Mouse (Mus musculus) mesoderm, embryonic 11.5 days (tissue): ENCODE measurements around the gene Scd4.
A peak's percentile ranks its signal among the peaks of the same experiment; 100 is the strongest.
"Not testable (repeated sequence)": the region's sequence is repeated elsewhere in the genome, so short reads cannot be mapped to it uniquely, and the experiment has no call there.

Experiments
- DNase-seq: peaks from one replicate; pipeline ENCODE4 v3.0.0-alpha.2; 2012; ENCODE audit warnings: low read depth, low spot score

The Scd4 gene

GRCm38 (mm10) chr19:44316752-44317315, 16.1 kb upstream of the Scd4 start:
- no peak for DNase-seq

- no peak for DNase-seq
These were observed 15.5 kb upstream of the Scd4 start for GRCm38 (mm10) chr19:44317391-44317790.

- DNase-seq, result no peak
These were observed 14.3 kb upstream of the Scd4 start for GRCm38 (mm10) chr19:44318545-44318944.

- DNase-seq, result no peak
These were observed 12.6 kb upstream of the Scd4 start for GRCm38 (mm10) chr19:44320316-44320715.

GRCm38 (mm10) chr19:44321201-44321600, 11.7 kb upstream of the Scd4 start:
- no peak for DNase-seq

- no peak for DNase-seq
These were observed 11.3 kb upstream of the Scd4 start for GRCm38 (mm10) chr19:44321631-44322030.

- DNase-seq, result no peak
These were observed 3.3 kb upstream of the Scd4 start for GRCm38 (mm10) chr19:44329566-44329965.

- not testable (repeated sequence) for DNase-seq
These were observed 1.8 kb upstream of the Scd4 start for GRCm38 (mm10) chr19:44331128-44331527.

GRCm38 (mm10) chr19:44331911-44332310, 981 bp upstream of the Scd4 start:
- DNase-seq, result no peak

GRCm38 (mm10) chr19:44332326-44332725, 566 bp upstream of the Scd4 start:
- no peak for DNase-seq

GRCm38 (mm10) chr19:44333991-44334390, 1.1 kb downstream of the Scd4 start:
- DNase-seq, result no peak

- no peak for DNase-seq
These were observed 3.2 kb downstream of the Scd4 start for GRCm38 (mm10) chr19:44335876-44336662.

GRCm38 (mm10) chr19:44349689-44350088, 16.8 kb downstream of the Scd4 start:
- no peak for DNase-seq

GRCm38 (mm10) chr19:44351756-44352155, 18.9 kb downstream of the Scd4 start:
- DNase-seq, result no peak

GRCm38 (mm10) chr19:44358700-44359099, 25.8 kb downstream of the Scd4 start:
- no peak for DNase-seq

- peak; percentile 84 for DNase-seq
These were observed 30.6 kb downstream of the Scd4 start for GRCm38 (mm10) chr19:44363529-44363928.

GRCm38 (mm10) chr19:44364029-44364428, 31.1 kb downstream of the Scd4 start:
- no peak for DNase-seq

- DNase-seq, result no peak
These were observed 32.8 kb downstream of the Scd4 start for GRCm38 (mm10) chr19:44365733-44366132.

- not testable (repeated sequence) for DNase-seq
These were observed 34.2 kb downstream of the Scd4 start for GRCm38 (mm10) chr19:44367076-44367475.

- no peak for DNase-seq
These were observed 36.5 kb downstream of the Scd4 start for GRCm38 (mm10) chr19:44369371-44369770.

GRCm38 (mm10) chr19:44370231-44370630, 37.3 kb downstream of the Scd4 start:
- no peak for DNase-seq

- DNase-seq, result peak; percentile 79
These were observed 40.1 kb downstream of the Scd4 start for GRCm38 (mm10) chr19:44372969-44373368.

- DNase-seq, result no peak
These were observed 43.6 kb downstream of the Scd4 start for GRCm38 (mm10) chr19:44376511-44376951.
